Mouse (Mus musculus) megakaryocyte, embryonic 14.5 days (primary cell): ENCODE measurements around the gene Gcnt2.

Source experiments
- FLI1 ChIP-seq: IDR thresholded peaks from 2 replicates; pipeline ENCODE4 v1.6.1; 2012; ENCODE audit warnings: low read length, inconsistent platforms, mixed read lengths
- GATA1 ChIP-seq: IDR thresholded peaks from 3 replicates; pipeline ENCODE4 v1.6.1; 2012; ENCODE audit warnings: mixed read lengths, low read length, inconsistent platforms, borderline replicate concordance

- TF ChIP-seq GATA1: no peak
- no peak for TF ChIP-seq FLI1
These were observed 57.9 kb downstream of the Gcnt2 start for GRCm38 (mm10) chr13:40917161-40918091.
